Comparison of ENCODE assay signal across 8 mouse cellular contexts in the genomic region with DNA sequence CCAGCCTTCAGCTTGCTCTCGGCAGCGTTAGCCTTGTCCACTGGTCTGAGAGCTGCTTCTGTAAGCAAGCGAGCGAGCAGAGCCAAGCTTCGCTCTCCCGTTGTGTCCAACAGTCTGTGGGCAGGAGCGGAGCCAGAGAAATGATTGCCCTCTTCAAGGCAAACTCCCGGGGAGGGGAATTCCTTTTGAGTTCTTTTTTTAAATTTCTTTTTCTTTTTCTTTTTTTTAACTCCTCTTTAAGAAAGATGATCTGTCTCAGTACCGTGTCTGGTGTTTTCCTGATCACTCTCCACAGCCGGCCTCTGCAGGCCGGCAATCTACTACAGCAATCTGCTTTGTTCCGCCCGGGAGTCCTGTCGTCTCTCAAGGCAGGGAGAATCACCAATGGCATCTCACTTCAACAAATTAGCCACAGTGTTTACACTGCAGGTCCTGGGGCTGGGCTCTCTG.
DNase-seq lines count a peak whose midpoint lies in the region; ATAC-seq and TF ChIP-seq lines count a peak whose summit lies in the region.

No protein-coding gene starts in this region.

- no peak overlapping the region for H3K27ac ChIP-seq in liver, postnatal 0 days (ENCODE audit: low read depth)
- H3K27ac ChIP-seq in stomach, embryonic 15.5 days = peak overlapping the region; percentile 71

- TF ChIP-seq EP300 in liver, postnatal 0 days (IDR thresholded peaks at IDR 0.05; ENCODE audit: low read depth) = no peak

- 44% methylated on average over 14 of the region's 14 CpGs for WGBS in liver, postnatal 0 days (ENCODE audit: insufficient replicate concordance)
- WGBS in stomach, embryonic 15.5 days = 10% methylated on average over 14 of the region's 14 CpGs

- DNase-seq in right cerebral cortex, postnatal 4 days = peak; percentile 23
- DNase-seq in right cerebral cortex, postnatal 25 days = no peak
- DNase-seq in embryo, embryonic 11 days = peak; percentile 82
- DNase-seq in heart, postnatal 14 days = peak; percentile 34 to 36
- no peak for DNase-seq in liver, postnatal 0 days
- DNase-seq in urinary bladder, postnatal 36 days (ENCODE audit: low spot score in 2 of 2) = no peak
- DNase-seq in left cerebral cortex, adult 11 months (ENCODE audit: low spot score) = no peak

- no peaks in the 10 kb centered on the region for H3K36me3 ChIP-seq in liver, postnatal 0 days (replicated peaks; ENCODE audit: insufficient read depth, low read length)
- no peaks in the 10 kb centered on the region for H3K36me3 ChIP-seq in stomach, embryonic 15.5 days

- H3K27me3 ChIP-seq in liver, postnatal 0 days (ENCODE audit: insufficient read depth, low read length) = no peaks in the 10 kb centered on the region
- H3K27me3 ChIP-seq in stomach, embryonic 15.5 days (replicated peaks) = no peaks in the 10 kb centered on the region

- ATAC-seq in liver, postnatal 0 days = no peak
- ATAC-seq in stomach, embryonic 15.5 days (ENCODE audit: insufficient read depth, low FRiP score, low read depth) = peak; percentile 27; the same call in 1 of the 2 replicates

- no peaks in the 10 kb centered on the region for H3K9me3 ChIP-seq in liver, postnatal 0 days (ENCODE audit: low read length)
- H3K9me3 ChIP-seq in stomach, embryonic 15.5 days = no peaks in the 10 kb centered on the region

- no peak for TF ChIP-seq CTCF in liver, postnatal 0 days (IDR thresholded peaks at IDR 0.05; ENCODE audit: low read depth)

- no peaks in the 10 kb centered on the region for H3K4me1 ChIP-seq in liver, postnatal 0 days (ENCODE audit: insufficient read depth)
- peaks cover 11% of the 10 kb centered on the region; the same call in 1 of the 2 replicates for H3K4me1 ChIP-seq in stomach, embryonic 15.5 days

- no peak overlapping the region for H3K9ac ChIP-seq in liver, postnatal 0 days (replicated peaks)
- no peak overlapping the region for H3K9ac ChIP-seq in stomach, embryonic 15.5 days

- intact Hi-C loops in heart, postnatal 14 days (cut with DNase I) = no loop called here

- peak overlapping the region; percentile 48 for H3K4me2 ChIP-seq in liver, postnatal 0 days (ENCODE audit: low read depth, low read length)
- peak overlapping the region; percentile 36 for H3K4me2 ChIP-seq in stomach, embryonic 15.5 days

- H3K4me3 ChIP-seq in liver, postnatal 0 days (ENCODE audit: low read depth, low read length) = no peak overlapping the region
- H3K4me3 ChIP-seq in stomach, embryonic 15.5 days (replicated peaks) = no peak overlapping the region

Comparison
In these comparisons a context has a peak if more than half of its experiments do, and no peak if none do; other contexts are left out.
1. DNase-seq: peak in right cerebral cortex, postnatal 4 days (single experiment), embryo, embryonic 11 days (single experiment) and heart, postnatal 14 days (2 of 2); none in right cerebral cortex, postnatal 25 days (single experiment), liver, postnatal 0 days (single experiment), urinary bladder, postnatal 36 days (0 of 2) and left cerebral cortex, adult 11 months (single experiment).